Comparison of ENCODE assay signal across 22 mouse cellular contexts in genomic region chr7:67369645-67370044, GRCm38 (mm10). TPM values are rescaled to one million over a fixed set of nuclear protein-coding genes. Genes with fewer than 3 reads are reported as not detected.
DNase-seq lines count a peak whose midpoint lies in the region; ATAC-seq and TF ChIP-seq lines count a peak whose summit lies in the region.
"Had no signal": no experiment of that assay in that cellular context is flagged by ENCODE, and none has a peak within 500 bp of the region (broad histone marks: within the 10 kb centered on the region; RNA-seq: fewer than 3 reads in every experiment).

No protein-coding gene starts in this region.

- peaks cover 39% of the 10 kb centered on the region for H3K4me1 ChIP-seq in heart, embryonic 16.5 days (ENCODE audit: control insufficient read depth, insufficient read depth, low read length)
- peaks cover 69% of the 10 kb centered on the region for H3K4me1 ChIP-seq in megakaryocyte, embryonic 14.5 days
- H3K4me1 ChIP-seq in embryonic fibroblast, embryonic 13.5 days (ENCODE audit: control insufficient read depth, insufficient read depth, low read length) = peaks cover 4% of the 10 kb centered on the region; the same call in 1 of the 2 replicates

- H3K4me2 ChIP-seq in heart, embryonic 16.5 days (ENCODE audit: low read depth, low read length) = peak overlapping the region; percentile 46
- H3K4me2 ChIP-seq: embryonic facial prominence, embryonic 12.5 days; forebrain, embryonic 15.5 days; hindbrain, embryonic 13.5 days; limb, embryonic 15.5 days had no signal

- no peak overlapping the region for H3K27ac ChIP-seq in heart, embryonic 16.5 days (ENCODE audit: low read length)
- no peak overlapping the region for H3K27ac ChIP-seq in embryonic fibroblast, embryonic 13.5 days (ENCODE audit: insufficient read depth, low read length)
- H3K27ac ChIP-seq in left cerebral cortex, adult 2 months = no peak overlapping the region
- H3K27ac ChIP-seq: embryonic facial prominence, embryonic 12.5 days; forebrain, embryonic 15.5 days; hindbrain, embryonic 13.5 days; limb, embryonic 15.5 days; lung, embryonic 15.5 days had no signal

- DNase-seq in heart, adult 11 months = peak; percentile 85
- DNase-seq in heart, postnatal 14 days = no peak
- DNase-seq in heart, adult 18-20 months = no peak
- no peak for DNase-seq in left cerebral cortex, adult 2 months (ENCODE audit: extremely low spot score in 1 of 2, low spot score in 2 of 2)
- DNase-seq: adrenal gland, postnatal 36 days; B cell, adult 2 months; cerebellum, adult 8-10 months; gastrocnemius, postnatal 36 days; kidney, adult 8-10 months; kidney, postnatal 14 days; right cerebral cortex, adult 18-20 months; thymus, postnatal 14 days had no signal

- TF ChIP-seq CTCF in embryonic fibroblast, embryonic 13.5 days (IDR thresholded peaks at IDR 0.05; ENCODE audit: borderline replicate concordance, insufficient read depth, low read length) = no peak
- TF ChIP-seq CTCF in left cerebral cortex, adult 2 months (IDR thresholded peaks at IDR 0.05) = no peak

- intact Hi-C loops in heart, postnatal 14 days (cut with DNase I) = loop anchor here (5.0 kb wide), 4 partner anchors 78 to 258 kb away; no protein-coding TSS in a partner anchor
- intact Hi-C loops in left cerebral cortex, adult 2 months (cut with DNase I) = loop anchor here (5.0 kb wide), 6 partner anchors 73 to 258 kb away; no protein-coding TSS in a partner anchor

- 31% methylated on average over 4 of the region's 4 CpGs for WGBS in heart, embryonic 16.5 days

- H3K36me3 ChIP-seq in heart, embryonic 16.5 days (ENCODE audit: control insufficient read depth, insufficient read depth) = no peaks in the 10 kb centered on the region
- peaks cover 7% of the 10 kb centered on the region for H3K36me3 ChIP-seq in megakaryocyte, embryonic 14.5 days (replicated peaks; ENCODE audit: low read length)
- H3K36me3 ChIP-seq: embryonic facial prominence, embryonic 12.5 days; forebrain, embryonic 15.5 days; hindbrain, embryonic 13.5 days; limb, embryonic 15.5 days; lung, embryonic 15.5 days had no signal

- H3K4me3 ChIP-seq in heart, embryonic 16.5 days (ENCODE audit: low read length) = peak overlapping the region; percentile 25
- H3K4me3 ChIP-seq in megakaryocyte, embryonic 14.5 days (replicated peaks) = peak overlapping the region; percentile 71
- peak overlapping the region; percentile 4; the same call in 1 of the 2 replicates for H3K4me3 ChIP-seq in embryonic fibroblast, embryonic 13.5 days (ENCODE audit: insufficient read depth, low read length)
- no peak overlapping the region for H3K4me3 ChIP-seq in left cerebral cortex, adult 2 months
- H3K4me3 ChIP-seq: embryonic facial prominence, embryonic 12.5 days; forebrain, embryonic 15.5 days; hindbrain, embryonic 13.5 days; limb, embryonic 15.5 days; lung, embryonic 15.5 days had no signal

- ATAC-seq in heart, embryonic 16.5 days (replicated peaks; ENCODE audit: extremely low read depth, insufficient read depth, low FRiP score) = no peak
- no peak for ATAC-seq in megakaryocyte, adult 5-6 weeks (ENCODE audit: poor library complexity, severe bottlenecking)
- ATAC-seq: forebrain, embryonic 15.5 days; inflammation-experienced regulatory T-cells, adult 6 months had no signal

- TF ChIP-seq POLR2A in embryonic fibroblast, embryonic 13.5 days (IDR thresholded peaks at IDR 0.05; ENCODE audit: low read depth, low read length) = no peak

- H3K27me3 ChIP-seq in heart, embryonic 16.5 days (ENCODE audit: control insufficient read depth, insufficient read depth, low read length) = no peaks in the 10 kb centered on the region
- no peaks in the 10 kb centered on the region for H3K27me3 ChIP-seq in megakaryocyte, embryonic 14.5 days (replicated peaks)
- H3K27me3 ChIP-seq: embryonic facial prominence, embryonic 12.5 days; forebrain, embryonic 15.5 days; hindbrain, embryonic 13.5 days; limb, embryonic 15.5 days; lung, embryonic 15.5 days had no signal

- H3K9me3 ChIP-seq in heart, embryonic 16.5 days (replicated peaks; ENCODE audit: control insufficient read depth, low read length) = no peaks in the 10 kb centered on the region
- no peaks in the 10 kb centered on the region for H3K9me3 ChIP-seq in megakaryocyte, embryonic 14.5 days
- H3K9me3 ChIP-seq: embryonic facial prominence, embryonic 12.5 days; forebrain, embryonic 15.5 days; hindbrain, embryonic 13.5 days; limb, embryonic 15.5 days; lung, embryonic 15.5 days had no signal

- H3K9ac ChIP-seq in heart, embryonic 16.5 days (ENCODE audit: low read length) = no peak overlapping the region
- H3K9ac ChIP-seq: embryonic facial prominence, embryonic 12.5 days; forebrain, embryonic 15.5 days; hindbrain, embryonic 13.5 days; limb, embryonic 15.5 days; lung, embryonic 15.5 days had no signal

RNA-seq across cellular contexts. Expression of gene Mef2a, which starts 3.0 kb away (rescaled TPM):
- 100 to 1,000 TPM; 157 to 165 TPM for total RNA-seq in heart, postnatal 14 days (2021)
- polyA plus RNA-seq in heart, embryonic 16.5 days (2015; fragmentation: Nextera tagmentation; extraction: Ambion mirVana) = 119 and 120 TPM in 2 replicates
- total RNA-seq in heart, adult 18-20 months (2021) = 100 to 1,000 TPM; 131 to 135 TPM
- polyA plus RNA-seq in megakaryocyte, embryonic 14.5 days (2012; ENCODE audit: insufficient read depth, low replicate concordance) = 0.58 and 3.5 TPM in 2 replicates
- total RNA-seq in megakaryocyte, adult 5-6 weeks (2015) = 154 and 168 TPM in 2 replicates
- 76.5 and 94.0 TPM in 2 replicates for total RNA-seq in megakaryocyte, adult 5-6 weeks (2017)
- 59.4 and 74.2 TPM in 2 replicates for polyA plus RNA-seq in embryonic fibroblast, embryonic 13.5 days (2011; ENCODE audit: insufficient read length, low read depth, missing spikeins)
- 100 to 1,000 TPM; 107 to 109 TPM for total RNA-seq in left cerebral cortex, adult 2 months (2021)
